Mouse (Mus musculus): ENCODE measurements around the gene N4bp3. TPM values are rescaled to one million over a fixed set of nuclear protein-coding genes. Genes with fewer than 3 reads are reported as not detected.
A peak's percentile ranks its signal among the peaks of the same experiment; 100 is the strongest.
"Not testable (repeated sequence)": the region's sequence is repeated elsewhere in the genome, so short reads cannot be mapped to it uniquely, and the experiment has no call there.

Gene N4bp3
- polyA plus RNA-seq, 1 experiment from 2014 or later: 17.0 TPM

DNA sequence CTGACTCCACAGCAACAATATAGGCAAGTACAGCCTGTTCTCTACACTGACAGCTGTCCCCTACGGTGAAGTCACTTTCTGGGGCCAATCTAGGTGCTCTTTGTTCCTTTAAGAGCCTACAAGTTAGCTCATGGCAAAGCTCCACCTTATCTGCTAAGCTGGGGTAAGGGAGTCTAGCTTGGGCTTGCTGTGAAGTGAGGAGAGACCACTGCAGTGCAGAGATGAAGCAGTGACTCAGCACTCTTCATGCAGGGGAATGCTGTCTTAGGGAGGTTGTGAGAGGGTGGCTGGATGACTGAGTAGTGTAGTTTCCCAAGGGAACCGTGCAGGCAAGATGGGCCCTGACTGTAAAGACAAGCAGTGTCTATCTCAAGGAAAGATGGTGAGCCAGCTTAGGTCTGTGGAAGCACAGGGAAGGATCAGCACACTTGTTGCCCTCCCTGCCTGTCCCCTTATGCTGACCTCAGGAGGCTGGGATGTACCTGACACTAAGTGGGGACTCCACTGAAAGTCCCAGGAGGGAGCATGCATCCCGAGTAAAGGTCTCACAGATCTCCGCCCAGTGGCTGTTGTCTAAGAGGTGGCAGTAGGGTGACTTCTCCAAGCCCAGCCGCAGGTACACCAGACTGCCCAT lies 25.3 kb downstream of the N4bp3 start:
- no peak overlapping the region for H3K4me2 ChIP-seq (ENCODE audit: low read depth, low read length)
- H3K9ac ChIP-seq (ENCODE audit: low read depth, low read length): no peak overlapping the region
- H3K27ac ChIP-seq (ENCODE audit: low read length): no peak overlapping the region
- H3K9me3 ChIP-seq (ENCODE audit: control insufficient read depth, low read length): no peaks in the 10 kb centered on the region
- no peak for ATAC-seq
- 80% methylated on average over 5 of the region's 5 CpGs for WGBS
- H3K4me3 ChIP-seq (ENCODE audit: low read length): no peak overlapping the region
- peaks cover 15% of the 10 kb centered on the region for H3K4me1 ChIP-seq (ENCODE audit: control insufficient read depth, insufficient read depth, low read length)
- no peaks in the 10 kb centered on the region for H3K27me3 ChIP-seq (replicated peaks; ENCODE audit: control insufficient read depth, insufficient read depth, low read length)
- peaks cover 30% of the 10 kb centered on the region for H3K36me3 ChIP-seq (ENCODE audit: control insufficient read depth, insufficient read depth, low read length)

GRCm38 (mm10) chr11:51622971-51623491 lies 27.6 kb downstream of the N4bp3 start:
- Histone ChIP-seq H3K9ac (ENCODE audit: low read depth, low read length) (no peak overlapping the region), H3K4me3 (ENCODE audit: low read length) (no peak overlapping the region), H3K27ac (ENCODE audit: low read length) (no peak overlapping the region), H3K9me3 (ENCODE audit: control insufficient read depth, low read length) (no peaks in the 10 kb centered on the region), H3K36me3 (ENCODE audit: control insufficient read depth, insufficient read depth, low read length) (peaks cover 27% of the 10 kb centered on the region), H3K4me1 (ENCODE audit: control insufficient read depth, insufficient read depth, low read length) (peaks cover 16% of the 10 kb centered on the region), H3K4me2 (ENCODE audit: low read depth, low read length) (no peak overlapping the region), H3K27me3 (replicated peaks; ENCODE audit: control insufficient read depth, insufficient read depth, low read length) (no peaks in the 10 kb centered on the region)
- WGBS: 86% methylated on average over 7 of the region's 7 CpGs
- ATAC-seq: no peak

DNA sequence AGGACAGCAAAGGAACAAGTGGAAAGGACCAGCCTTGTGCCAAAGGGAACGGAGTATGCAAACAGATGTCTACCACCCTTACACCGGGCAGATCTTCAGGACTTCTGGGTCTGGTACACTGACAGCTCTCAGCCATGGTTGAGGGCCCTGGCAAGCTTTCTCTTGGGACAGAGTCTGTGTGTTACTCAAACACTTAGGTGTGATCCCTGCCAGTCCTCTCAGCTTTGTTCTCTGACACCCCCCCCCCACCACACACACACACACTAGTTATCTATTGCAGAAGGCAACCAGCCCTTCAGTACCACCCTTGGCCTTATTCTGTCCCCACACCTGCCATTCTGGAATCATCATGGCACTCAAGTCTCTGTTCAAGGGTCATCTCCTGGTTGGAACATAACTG lies 28.9 kb downstream of the N4bp3 start:
- H3K4me1 ChIP-seq (ENCODE audit: control insufficient read depth, insufficient read depth, low read length): peaks cover 16% of the 10 kb centered on the region
- H3K9me3 ChIP-seq (ENCODE audit: control insufficient read depth, low read length): no peaks in the 10 kb centered on the region
- peak overlapping the region; percentile 32; the same call in 1 of the 2 replicates for H3K9ac ChIP-seq (ENCODE audit: low read depth, low read length)
- peaks cover 21% of the 10 kb centered on the region for H3K36me3 ChIP-seq (ENCODE audit: control insufficient read depth, insufficient read depth, low read length)
- ATAC-seq: no peak
- no peak overlapping the region for H3K4me3 ChIP-seq (ENCODE audit: low read length)
- H3K27me3 ChIP-seq (replicated peaks; ENCODE audit: control insufficient read depth, insufficient read depth, low read length): no peaks in the 10 kb centered on the region
- H3K27ac ChIP-seq (ENCODE audit: low read length): no peak overlapping the region
- no peak overlapping the region for H3K4me2 ChIP-seq (ENCODE audit: low read depth, low read length)
- 98% methylated on average over 2 of the region's 2 CpGs for WGBS

- WGBS: under 1% methylated on average over 11 of the region's 11 CpGs
- no peak for ATAC-seq
- peak overlapping the region; percentile 8; the same call in 1 of the 2 replicates for H3K27ac ChIP-seq (ENCODE audit: low read length)
Measured at GRCm38 (mm10) chr11:51620084-51620483, 30.6 kb downstream of the N4bp3 start.

DNA sequence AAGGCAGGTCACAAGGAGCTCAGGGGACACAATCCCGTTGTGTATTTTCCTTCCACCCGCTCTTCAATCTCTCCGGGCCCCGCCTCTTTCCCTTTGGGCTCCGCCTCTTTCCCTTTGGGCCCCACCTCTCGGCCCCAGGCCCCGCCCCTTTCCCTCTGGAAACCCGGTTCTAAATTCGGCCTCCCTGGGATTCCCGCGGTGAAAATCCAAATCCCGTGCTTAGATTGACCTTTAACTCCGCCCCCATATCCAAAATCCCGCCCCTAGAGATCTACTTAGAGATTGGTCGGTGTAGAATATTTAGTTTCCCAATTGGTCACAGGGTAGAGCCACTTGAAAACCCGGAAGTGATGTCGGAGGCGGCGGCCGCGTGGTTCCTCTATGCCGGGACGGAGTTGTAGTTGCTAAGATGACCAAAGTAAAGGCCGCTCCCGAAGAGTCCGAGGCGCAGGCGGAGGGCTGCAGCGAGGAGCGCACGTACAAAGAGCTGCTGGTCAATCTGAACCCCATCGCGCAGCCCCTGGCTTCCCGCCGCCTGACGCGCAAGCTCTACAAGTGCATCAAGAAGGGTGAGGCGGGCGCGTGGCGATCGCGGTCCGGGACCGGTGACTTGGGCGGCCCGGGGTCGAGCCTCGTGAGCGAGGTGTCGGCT lies 31.1 kb downstream of the N4bp3 start, which contains the start of gene Nhp2:
Nhp2 (plus strand) TSS at position 327 of the 652 bp plus-strand sequence.
- Histone ChIP-seq H3K27me3 (replicated peaks; ENCODE audit: control insufficient read depth, insufficient read depth, low read length) (no peaks in the 10 kb centered on the region), H3K9ac (ENCODE audit: low read depth, low read length) (peak within 1 kb of the TSS; percentile 77), H3K4me3 (ENCODE audit: low read length) (peak within 1 kb of the TSS; percentile 70), H3K4me2 (ENCODE audit: low read depth, low read length) (peak within 1 kb of the TSS; percentile 72), H3K27ac (ENCODE audit: low read length) (peak within 1 kb of the TSS; percentile 8; the same call in 1 of the 2 replicates), H3K36me3 (ENCODE audit: control insufficient read depth, insufficient read depth, low read length) (peaks cover 16% of the 10 kb centered on the region), H3K4me1 (ENCODE audit: control insufficient read depth, insufficient read depth, low read length) (peaks cover 28% of the 10 kb centered on the region), H3K9me3 (ENCODE audit: control insufficient read depth, low read length) (no peaks in the 10 kb centered on the region)
- WGBS: under 1% methylated on average over 51 of the region's 51 CpGs
- ATAC-seq: peak; percentile 86

More at GRCm38 (mm10) chr11:51620084-51620483, 30.6 kb downstream of the N4bp3 start:
- peak overlapping the region; percentile 72 for H3K4me2 ChIP-seq (ENCODE audit: low read depth, low read length)
- H3K4me3 ChIP-seq (ENCODE audit: low read length): peak overlapping the region; percentile 70
- no peaks in the 10 kb centered on the region for H3K9me3 ChIP-seq (ENCODE audit: control insufficient read depth, low read length)
- peak overlapping the region; percentile 77 for H3K9ac ChIP-seq (ENCODE audit: low read depth, low read length)
- H3K4me1 ChIP-seq (ENCODE audit: control insufficient read depth, insufficient read depth, low read length): peaks cover 22% of the 10 kb centered on the region
- peaks cover 19% of the 10 kb centered on the region for H3K36me3 ChIP-seq (ENCODE audit: control insufficient read depth, insufficient read depth, low read length)
- H3K27me3 ChIP-seq (replicated peaks; ENCODE audit: control insufficient read depth, insufficient read depth, low read length): no peaks in the 10 kb centered on the region

- Histone ChIP-seq H3K36me3 (ENCODE audit: control insufficient read depth, insufficient read depth, low read length) (peaks cover 11% of the 10 kb centered on the region; the same call in 1 of the 2 replicates), H3K4me2 (ENCODE audit: low read depth, low read length) (peak overlapping the region; percentile 37), H3K4me1 (ENCODE audit: control insufficient read depth, insufficient read depth, low read length) (peaks cover 31% of the 10 kb centered on the region), H3K9me3 (ENCODE audit: control insufficient read depth, low read length) (no peaks in the 10 kb centered on the region), H3K27ac (ENCODE audit: low read length) (no peak overlapping the region; the same call in 1 of the 2 replicates), H3K9ac (ENCODE audit: low read depth, low read length) (0 out of 2 replicates have a peak overlapping the region, but pooled peaks have one; percentile 10), H3K4me3 (ENCODE audit: low read length) (peak overlapping the region; percentile 70), H3K27me3 (replicated peaks; ENCODE audit: control insufficient read depth, insufficient read depth, low read length) (no peaks in the 10 kb centered on the region)
- ATAC-seq: peak; percentile 36
- 51% methylated on average over 8 of the region's 8 CpGs for WGBS
Measured at GRCm38 (mm10) chr11:51618894-51619408, 31.7 kb downstream of the N4bp3 start.

DNA sequence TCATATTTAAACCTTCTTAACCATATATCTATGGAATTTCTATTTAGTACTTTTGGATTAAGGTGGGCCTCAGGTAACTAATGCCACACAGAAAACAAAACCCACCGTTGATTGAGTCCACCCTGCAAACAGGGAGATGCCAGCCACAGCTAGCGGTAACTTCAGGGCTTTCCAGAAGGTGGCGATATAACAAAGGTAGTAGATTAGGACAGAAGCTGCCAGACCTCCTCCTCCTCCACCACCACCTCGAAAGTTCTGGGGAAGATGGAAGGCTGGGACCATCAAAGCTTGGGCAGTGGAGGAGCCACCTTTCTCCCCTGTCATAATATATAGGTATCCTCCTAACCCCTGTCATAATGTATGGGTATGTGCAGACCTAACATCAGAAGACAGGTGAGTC lies 32.9 kb downstream of the N4bp3 start:
- Histone ChIP-seq H3K36me3 (ENCODE audit: control insufficient read depth, insufficient read depth, low read length) (no peaks in the 10 kb centered on the region), H3K4me3 (ENCODE audit: low read length) (no peak overlapping the region), H3K9ac (ENCODE audit: low read depth, low read length) (no peak overlapping the region), H3K27me3 (replicated peaks; ENCODE audit: control insufficient read depth, insufficient read depth, low read length) (no peaks in the 10 kb centered on the region), H3K27ac (ENCODE audit: low read length) (no peak overlapping the region), H3K9me3 (ENCODE audit: control insufficient read depth, low read length) (no peaks in the 10 kb centered on the region), H3K4me1 (ENCODE audit: control insufficient read depth, insufficient read depth, low read length) (peaks cover 31% of the 10 kb centered on the region), H3K4me2 (ENCODE audit: low read depth, low read length) (no peak overlapping the region)
- no peak for ATAC-seq
- WGBS: 4% methylated on average over 4 of the region's 4 CpGs

- WGBS: 91% methylated on average over 7 of the region's 7 CpGs
- not testable (repeated sequence) for H3K9me3 ChIP-seq (ENCODE audit: control insufficient read depth, low read length); H3K36me3 ChIP-seq (ENCODE audit: control insufficient read depth, insufficient read depth, low read length); H3K27me3 ChIP-seq (replicated peaks; ENCODE audit: control insufficient read depth, insufficient read depth, low read length); H3K4me3 ChIP-seq (ENCODE audit: low read length); ATAC-seq
- H3K9ac ChIP-seq (ENCODE audit: low read depth, low read length): peak overlapping the region; percentile 78; the same call in 1 of the 2 replicates
- peaks cover 24% of the 10 kb centered on the region for H3K4me1 ChIP-seq (ENCODE audit: control insufficient read depth, insufficient read depth, low read length)
- H3K27ac ChIP-seq (ENCODE audit: low read length): peak overlapping the region; percentile 96
- H3K4me2 ChIP-seq (ENCODE audit: low read depth, low read length): peak overlapping the region; percentile 74
Measured at GRCm38 (mm10) chr11:51616113-51616512, 34.5 kb downstream of the N4bp3 start.

GRCm38 (mm10) chr11:51615601-51616000 lies 35.0 kb downstream of the N4bp3 start:
- H3K4me3 ChIP-seq (ENCODE audit: low read length): peak overlapping the region; percentile 49
- H3K27ac ChIP-seq (ENCODE audit: low read length): peak overlapping the region; percentile 96
- ATAC-seq: peak; percentile 85
- H3K9me3 ChIP-seq (ENCODE audit: control insufficient read depth, low read length): no peaks in the 10 kb centered on the region
- peak overlapping the region; percentile 74 for H3K4me2 ChIP-seq (ENCODE audit: low read depth, low read length)
- H3K9ac ChIP-seq (ENCODE audit: low read depth, low read length): peak overlapping the region; percentile 78
- peaks cover 19% of the 10 kb centered on the region for H3K4me1 ChIP-seq (ENCODE audit: control insufficient read depth, insufficient read depth, low read length)
- 2% methylated on average over 14 of the region's 14 CpGs for whole genome bisulfite sequencing
- H3K27me3 ChIP-seq (replicated peaks; ENCODE audit: control insufficient read depth, insufficient read depth, low read length): no peaks in the 10 kb centered on the region
- H3K36me3 ChIP-seq (ENCODE audit: control insufficient read depth, insufficient read depth, low read length): no peaks in the 10 kb centered on the region
